Mouse (Mus musculus) lung, postnatal 0 days (tissue): ENCODE measurements around the gene Gm37240.

Experiments used
- CTCF ChIP-seq: IDR thresholded peaks from 2 replicates; pipeline ENCODE4 v1.5.1; 2016; ENCODE audit warnings: antibody characterized with exemption, mild to moderate bottlenecking
- EP300 ChIP-seq: IDR thresholded peaks from 2 replicates; pipeline ENCODE4 v1.6.1; 2016; ENCODE audit warnings: antibody characterized with exemption, mild to moderate bottlenecking, control low read depth

- no peak for TF ChIP-seq CTCF
- TF ChIP-seq EP300, result no peak
Measured at GRCm38 (mm10) chr3:85048569-85048968, 838.7 kb downstream of the Gm37240 start.
